Mouse (Mus musculus) intestine, postnatal 0 days (tissue): Measurements from ENCODE around the gene Ddx20. TPM values are rescaled to one million over a fixed set of nuclear protein-coding genes. Genes with fewer than 3 reads are reported as not detected.

Experiments used
- ATAC-seq: fragments of 200-750 bp; cut with Nextera tagmentation; 2 replicates; pipeline ENCODE4 v1.8.0; 2017; ENCODE audit warnings: mild to moderate bottlenecking, moderate TSS enrichment, moderate library complexity
- H3K27ac ChIP-seq: fragments of 300-500 bp; sonication (generic); 2 replicates; pipeline ENCODE4 v1.5.1; 2014; ENCODE audit warnings: mild to moderate bottlenecking, low read depth, low read length, moderate library complexity
- H3K27me3 ChIP-seq: fragments of 300-500 bp; sonication (generic); replicated peaks from 2 replicates; pipeline ENCODE4 v1.6.1; 2014; ENCODE audit warnings: low read length, mixed read lengths; ENCODE audit not compliant: control insufficient read depth, insufficient read depth
- H3K36me3 ChIP-seq: fragments of 300-500 bp; sonication (generic); 2 replicates; pipeline ENCODE4 v1.6.1; 2014; ENCODE audit warnings: mild to moderate bottlenecking, moderate library complexity; ENCODE audit not compliant: control insufficient read depth, insufficient read depth
- H3K4me1 ChIP-seq: fragments of 300-500 bp; sonication (generic); replicated peaks from 2 replicates; pipeline ENCODE4 v1.6.1; 2014; ENCODE audit warnings: antibody characterized with exemption, low read length, mixed read lengths; ENCODE audit not compliant: control insufficient read depth, insufficient read depth
- H3K4me2 ChIP-seq: fragments of 300-500 bp; sonication (generic); replicated peaks from 2 replicates; pipeline ENCODE4 v1.6.1; 2014; ENCODE audit warnings: low read depth, mild to moderate bottlenecking, moderate library complexity
- H3K4me3 ChIP-seq: fragments of 300-500 bp; sonication (generic); 2 replicates; pipeline ENCODE4 v1.5.1; 2014; ENCODE audit warnings: low read depth, low read length
- H3K9ac ChIP-seq: fragments of 300-500 bp; sonication (generic); 2 replicates; pipeline ENCODE4 v1.6.1; 2014; ENCODE audit warnings: mild to moderate bottlenecking, low read depth, low read length
- H3K9me3 ChIP-seq: fragments of 300-500 bp; sonication (generic); 2 replicates; pipeline ENCODE4 v1.6.1; 2016; ENCODE audit warnings: mixed run types; ENCODE audit not compliant: control insufficient read depth
- CTCF ChIP-seq: sonication (generic); IDR thresholded peaks from 2 replicates; pipeline ENCODE4 v1.5.1; 2016; ENCODE audit warnings: low read depth, mild to moderate bottlenecking, control low read depth, antibody characterized with exemption, moderate library complexity
- WGBS: fragments of 180-500 bp; shearing (Covaris S2); extraction: QIAGEN DNeasy Blood & Tissue Kit; methylation state at CpG from one replicate; pipeline ENCODE4 v1.1.7; 2014; 5-methylcytosine and 5-hydroxymethylcytosine counted together
- polyA plus RNA-seq: library from polyadenylated mRNA; unstranded; fragments of >200 nt; fragmentation: Nextera tagmentation; extraction: Ambion mirVana; gene quantifications from 2 replicates; pipeline ENCODE4 v1.2.1, GENCODE M21; 2015

The Ddx20 gene
- polyA plus RNA-seq, 1 experiment from 2014 or later: 11.4 TPM

GRCm38 (mm10) chr3:105696387-105697147 lies 9.2 kb upstream of the Ddx20 start:
- H3K4me2 ChIP-seq: peak overlapping the region; percentile 1; the same call in 1 of the 2 replicates
- no peak for TF ChIP-seq CTCF
- H3K4me3 ChIP-seq: no peak overlapping the region
- H3K9ac ChIP-seq: no peak overlapping the region
- H3K4me1 ChIP-seq: no peaks in the 10 kb centered on the region
- no peak for ATAC-seq
- 62% methylated on average over 17 of the region's 17 CpGs for WGBS
- H3K27me3 ChIP-seq: no peaks in the 10 kb centered on the region
- no peaks in the 10 kb centered on the region for H3K9me3 ChIP-seq
- H3K36me3 ChIP-seq: no peaks in the 10 kb centered on the region
- no peak overlapping the region for H3K27ac ChIP-seq

- H3K9ac ChIP-seq: no peak overlapping the region
- WGBS: 33% methylated on average over 20 of the region's 20 CpGs
- H3K9me3 ChIP-seq: no peaks in the 10 kb centered on the region
- H3K27ac ChIP-seq: no peak overlapping the region; the same call in 1 of the 2 replicates
- ATAC-seq: no peak
- H3K27me3 ChIP-seq: no peaks in the 10 kb centered on the region
- no peak for TF ChIP-seq CTCF
- H3K36me3 ChIP-seq: no peaks in the 10 kb centered on the region
- peak overlapping the region; percentile 1; the same call in 1 of the 2 replicates for H3K4me2 ChIP-seq
- no peaks in the 10 kb centered on the region for H3K4me1 ChIP-seq
- no peak overlapping the region for H3K4me3 ChIP-seq
These were observed 8.4 kb upstream of the Ddx20 start for GRCm38 (mm10) chr3:105695476-105696386.

DNA sequence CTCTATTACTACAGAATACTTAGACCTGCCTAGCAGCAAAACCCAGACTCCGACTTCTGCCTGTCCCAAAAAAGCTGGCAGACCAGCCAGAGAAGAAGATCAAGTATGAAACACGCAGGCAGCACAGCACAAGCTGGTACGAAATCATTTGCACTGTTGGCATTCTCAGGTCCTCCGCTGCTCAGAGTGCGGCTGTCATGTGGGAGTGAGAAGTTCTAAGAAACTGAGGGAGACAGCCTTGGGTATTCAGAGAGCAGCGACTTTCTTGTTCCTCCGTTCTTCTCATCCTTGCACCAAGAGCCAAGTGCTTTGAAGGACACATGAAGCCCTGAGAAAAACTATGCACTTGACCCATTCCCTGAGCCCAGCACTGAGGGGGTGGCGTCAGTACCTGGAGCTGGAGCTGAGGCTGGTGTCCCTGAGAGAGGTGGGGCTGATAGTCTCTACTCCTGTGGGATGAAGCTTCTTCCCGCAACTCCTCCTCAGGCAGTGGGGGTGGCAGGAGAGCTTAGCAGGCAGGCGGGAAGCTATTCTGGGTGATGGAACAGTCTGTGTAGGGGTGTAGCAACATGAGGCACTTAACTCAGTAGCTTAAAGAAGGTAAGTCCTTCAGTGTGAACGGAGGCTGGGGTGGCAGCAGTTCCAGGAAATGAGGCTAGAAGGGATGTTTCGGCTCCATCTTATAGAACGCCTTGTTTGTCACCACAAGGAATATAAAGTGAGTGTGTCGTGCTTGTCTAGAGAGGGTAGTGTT lies 6.1 kb upstream of the Ddx20 start:
- TF ChIP-seq CTCF: no peak
- Histone ChIP-seq H3K27me3 (no peaks in the 10 kb centered on the region), H3K27ac (no peak overlapping the region), H3K36me3 (no peaks in the 10 kb centered on the region), H3K4me3 (no peak overlapping the region), H3K4me1 (no peaks in the 10 kb centered on the region), H3K4me2 (no peak overlapping the region), H3K9me3 (no peaks in the 10 kb centered on the region), H3K9ac (no peak overlapping the region)
- WGBS: 72% methylated on average over 14 of the region's 14 CpGs
- ATAC-seq: no peak

- Histone ChIP-seq H3K36me3 (0 out of 2 replicates have a peak, but pooled peaks cover 4% of the 10 kb centered on the region), H3K9me3 (no peaks in the 10 kb centered on the region), H3K4me1 (no peaks in the 10 kb centered on the region), H3K4me2 (no peak overlapping the region), H3K4me3 (no peak overlapping the region), H3K27me3 (no peaks in the 10 kb centered on the region), H3K9ac (no peak overlapping the region), H3K27ac (no peak overlapping the region)
- ATAC-seq: no peak
- 83% methylated on average over 2 of the region's 2 CpGs for WGBS
- no peak for TF ChIP-seq CTCF
These were observed 1.2 kb upstream of the Ddx20 start for GRCm38 (mm10) chr3:105688536-105688935.

DNA sequence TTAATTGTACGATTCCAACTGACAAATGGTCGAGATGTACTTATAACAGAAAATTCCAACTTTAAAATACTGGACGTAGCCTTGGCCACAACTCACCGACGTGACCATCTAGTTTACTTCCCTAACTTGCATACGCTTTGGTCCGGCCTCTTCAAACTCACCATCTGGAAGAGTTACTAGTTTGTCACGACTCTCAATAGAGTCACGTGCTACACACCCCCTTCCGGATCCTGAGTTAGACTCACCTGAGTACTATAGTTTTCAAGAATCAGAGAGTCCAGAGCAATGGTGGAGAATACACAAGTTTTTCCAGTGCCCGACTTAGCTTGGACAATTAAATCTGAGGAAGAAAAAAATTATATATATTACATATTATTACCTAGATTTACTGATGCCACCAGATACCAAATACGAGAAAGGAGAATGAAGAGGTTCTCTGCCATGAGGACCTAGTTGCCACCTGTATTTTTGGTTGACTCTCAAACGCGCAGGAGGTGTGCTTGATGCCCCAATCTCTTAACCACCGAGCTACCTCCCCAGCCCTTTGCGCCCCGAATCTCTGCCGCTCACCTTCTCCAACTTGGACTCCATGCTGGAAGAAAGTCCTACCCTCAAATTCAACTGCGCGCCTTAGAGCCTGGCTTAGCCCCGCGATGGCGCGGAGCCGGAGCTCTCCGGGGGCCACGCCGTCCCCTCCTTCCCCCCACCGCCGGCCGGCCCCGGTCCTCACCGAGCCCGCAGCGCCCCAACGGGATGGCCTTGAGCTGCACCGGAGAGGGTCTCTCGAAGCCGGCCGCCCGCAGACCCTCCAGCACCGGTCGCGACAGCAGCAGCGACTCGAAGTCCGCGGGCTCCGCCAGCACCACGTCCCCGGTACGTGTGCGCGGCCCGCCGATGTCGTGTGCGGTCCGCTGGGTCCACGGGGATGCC lies 715 bp downstream of the Ddx20 start:
- peak overlapping the region; percentile 90 for H3K4me2 ChIP-seq
- H3K4me3 ChIP-seq: peak overlapping the region; percentile 83
- peak overlapping the region; percentile 67 for H3K27ac ChIP-seq
- H3K36me3 ChIP-seq: peaks cover 12% of the 10 kb centered on the region
- ATAC-seq: peak; percentile 37
- no peaks in the 10 kb centered on the region for H3K27me3 ChIP-seq
- TF ChIP-seq CTCF: no peak
- peak overlapping the region; percentile 89 for H3K9ac ChIP-seq
- 5% methylated on average over 58 of the region's 60 CpGs for WGBS
- no peaks in the 10 kb centered on the region for H3K9me3 ChIP-seq
- no peaks in the 10 kb centered on the region for H3K4me1 ChIP-seq
